Mouse (Mus musculus): ENCODE measurements around the gene Sgce. TPM values are rescaled to one million over a fixed set of nuclear protein-coding genes. Genes with fewer than 3 reads are reported as not detected.
"Not testable (repeated sequence)": the region's sequence is repeated elsewhere in the genome, so short reads cannot be mapped to it uniquely, and the experiment has no call there.

The Sgce gene
- total and polyA plus RNA-seq, 3 experiments = not detected

DNA sequence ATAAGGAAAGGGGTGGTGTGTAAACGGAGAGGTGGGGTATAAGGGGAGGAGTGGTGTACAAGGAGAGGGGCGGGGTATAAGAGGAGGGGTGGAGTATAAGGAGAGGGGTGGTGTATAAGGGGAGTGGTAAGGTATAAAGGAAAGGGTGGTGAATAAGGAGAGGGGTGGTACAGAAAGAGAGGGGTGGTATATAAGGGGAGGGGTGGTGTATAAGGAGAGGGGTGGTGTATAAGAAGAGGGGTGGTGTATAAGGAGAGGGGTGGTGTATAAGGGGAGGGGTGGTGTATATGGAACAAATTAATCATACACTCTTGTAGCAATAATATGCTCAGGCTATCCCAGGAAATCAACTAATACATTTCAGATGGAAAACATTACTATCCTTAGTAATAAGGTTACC is 15.2 kb upstream of the Sgce start:
- no peak overlapping the region for H3K4me3 ChIP-seq (ENCODE audit: control insufficient read depth in 1 of 2, insufficient read depth in 1 of 2, low read depth in 2 of 2, low read length in 2 of 2)
- no peak overlapping the region for H3K9ac ChIP-seq (ENCODE audit: control insufficient read depth, low read depth, low read length, poor library complexity, severe bottlenecking)
- H3K27me3 ChIP-seq (ENCODE audit: control insufficient read depth in 1 of 2, insufficient read depth in 2 of 2, low read length in 2 of 2) = no peaks in the 10 kb centered on the region
- H3K27ac ChIP-seq (ENCODE audit: control insufficient read depth, low read depth, low read length) = no peak overlapping the region
- no peaks in the 10 kb centered on the region for H3K9me3 ChIP-seq (replicated peaks; ENCODE audit: insufficient read depth, low read length)
- no peaks in the 10 kb centered on the region for H3K4me1 ChIP-seq (ENCODE audit: control insufficient read depth in 1 of 2, insufficient read depth in 2 of 2, low read length in 2 of 2)
- TF ChIP-seq MAX (IDR thresholded peaks at IDR 0.05; ENCODE audit: low read length) (no peak), CHD1 (IDR thresholded peaks at IDR 0.05; ENCODE audit: low read depth, low read length) (no peak), MAFK (IDR thresholded peaks at IDR 0.05; ENCODE audit: borderline replicate concordance, low read depth, low read length) (no peak), TBP (IDR thresholded peaks at IDR 0.05; ENCODE audit: low read depth, low read length) (no peak), MEF2A (IDR thresholded peaks at IDR 0.05; ENCODE audit: extremely low read depth, insufficient replicate concordance, low read depth, low read length, poor library complexity, severe bottlenecking) (no peak), ETS1 (IDR thresholded peaks at IDR 0.05; ENCODE audit: low read depth, low read length) (no peak), GATA1 (IDR thresholded peaks at IDR 0.05; ENCODE audit: low read depth, low read length) (no peak), MXI1 (IDR thresholded peaks at IDR 0.05; ENCODE audit: low read depth, low read length) (no peak), KAT2A (conservative IDR thresholded peaks at IDR 0.05; ENCODE audit: low read depth, low read length) (no peak), SIN3A (IDR thresholded peaks at IDR 0.05; ENCODE audit: low read length) (no peak), JUND (IDR thresholded peaks at IDR 0.05; ENCODE audit: low read depth, low read length) (no peak), E2F4 (IDR thresholded peaks at IDR 0.05; ENCODE audit: borderline replicate concordance, low read depth, low read length) (no peak), MAZ (IDR thresholded peaks at IDR 0.05; ENCODE audit: low read depth, low read length) (no peak), MYC (IDR thresholded peaks at IDR 0.05; ENCODE audit: low read depth, low read length) (no peak)
- DNase-seq (ENCODE audit: low read depth, low spot score) = peak; percentile 23
- no peaks in the 10 kb centered on the region for H3K79me2 ChIP-seq (ENCODE audit: control insufficient read depth, insufficient read depth, low read length, poor library complexity)
- no peaks in the 10 kb centered on the region for H3K36me3 ChIP-seq (ENCODE audit: control insufficient read depth in 1 of 2, insufficient read depth in 2 of 2, low read length in 2 of 2)

DNA sequence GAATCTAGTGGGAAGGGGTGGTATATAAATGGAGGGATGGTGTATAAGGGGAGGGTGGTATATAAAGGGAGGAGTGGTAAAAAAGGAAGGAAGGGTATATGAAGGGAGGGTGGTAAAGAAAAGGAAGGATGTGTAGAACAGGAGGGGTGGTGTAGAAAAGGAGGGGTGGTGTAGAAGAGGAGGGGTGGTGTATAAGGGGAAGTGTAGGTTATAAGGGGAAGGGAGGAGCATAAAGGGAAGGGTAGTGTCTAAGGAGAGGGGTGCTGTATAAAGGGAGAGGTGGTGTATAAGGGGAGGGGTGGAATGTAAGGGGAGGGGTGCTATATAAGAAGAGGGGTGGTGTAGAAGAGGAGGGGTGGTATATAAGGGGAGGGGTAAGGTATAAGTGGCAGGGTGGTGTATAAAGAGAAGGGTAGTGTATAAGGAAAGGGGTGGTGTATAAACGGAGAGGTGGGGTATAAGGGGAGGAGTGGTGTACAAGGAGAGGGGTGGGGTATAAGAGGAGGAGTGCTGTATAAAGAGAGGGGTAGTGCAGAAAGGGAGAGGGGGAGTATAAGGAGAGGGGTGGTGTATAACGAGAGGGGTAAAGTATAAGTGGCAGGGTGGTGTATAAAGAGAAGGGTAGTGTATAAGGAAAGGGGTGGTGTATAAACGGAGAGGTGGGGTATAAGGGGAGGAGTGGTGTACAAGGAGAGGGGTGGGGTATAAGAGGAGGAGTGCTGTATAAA is 14.6 kb upstream of the Sgce start:
- H3K27me3 ChIP-seq (ENCODE audit: control insufficient read depth in 1 of 2, insufficient read depth in 2 of 2, low read length in 2 of 2); H3K4me1 ChIP-seq (ENCODE audit: control insufficient read depth in 1 of 2, insufficient read depth in 2 of 2, low read length in 2 of 2); H3K9ac ChIP-seq (ENCODE audit: control insufficient read depth, low read depth, low read length, poor library complexity, severe bottlenecking); H3K4me3 ChIP-seq (ENCODE audit: control insufficient read depth in 1 of 2, insufficient read depth in 1 of 2, low read depth in 2 of 2, low read length in 2 of 2); H3K79me2 ChIP-seq (ENCODE audit: control insufficient read depth, insufficient read depth, low read length, poor library complexity); H3K9me3 ChIP-seq (replicated peaks; ENCODE audit: insufficient read depth, low read length); H3K27ac ChIP-seq (ENCODE audit: control insufficient read depth, low read depth, low read length); DNase-seq (ENCODE audit: low read depth, low spot score); H3K36me3 ChIP-seq (ENCODE audit: control insufficient read depth in 1 of 2, insufficient read depth in 2 of 2, low read length in 2 of 2): not testable (repeated sequence)

DNA sequence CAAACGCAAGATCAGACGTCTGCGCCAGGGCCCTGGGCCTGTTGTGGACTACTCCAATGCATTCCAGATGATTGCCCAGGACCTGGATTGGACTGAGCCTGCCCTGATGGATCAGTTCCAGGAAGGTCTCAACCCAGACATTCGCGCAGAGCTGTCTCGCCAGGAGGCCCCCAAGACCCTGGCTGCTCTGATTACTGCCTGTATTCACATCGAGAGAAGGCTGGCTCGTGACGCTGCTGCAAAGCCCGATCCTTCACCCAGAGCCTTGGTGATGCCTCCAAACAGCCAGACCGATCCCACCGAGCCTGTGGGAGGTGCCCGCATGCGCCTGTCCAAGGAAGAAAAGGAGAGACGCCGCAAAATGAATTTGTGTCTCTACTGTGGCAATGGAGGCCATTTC is 7.9 kb upstream of the Sgce start:
- H3K9me3 ChIP-seq (replicated peaks; ENCODE audit: insufficient read depth, low read length) = no peaks in the 10 kb centered on the region
- no peak overlapping the region for H3K27ac ChIP-seq (ENCODE audit: control insufficient read depth, low read depth, low read length)
- no peak overlapping the region for H3K9ac ChIP-seq (ENCODE audit: control insufficient read depth, low read depth, low read length, poor library complexity, severe bottlenecking)
- TF ChIP-seq RCOR1 (IDR thresholded peaks at IDR 0.05; ENCODE audit: low read depth, low read length) = no peak
- no peak for TF ChIP-seq CHD2 (IDR thresholded peaks at IDR 0.05; ENCODE audit: low read length)
- no peak for TF ChIP-seq RAD21 (IDR thresholded peaks at IDR 0.05; ENCODE audit: low read depth, low read length)
- no peak for TF ChIP-seq ETS1 (IDR thresholded peaks at IDR 0.05; ENCODE audit: low read depth, low read length)
- TF ChIP-seq MAZ (IDR thresholded peaks at IDR 0.05; ENCODE audit: low read depth, low read length) = no peak
- no peak for TF ChIP-seq POLR2AphosphoS5 (IDR thresholded peaks at IDR 0.05; ENCODE audit: borderline replicate concordance, low read depth, low read length)
- no peak for TF ChIP-seq TCF12 (IDR thresholded peaks at IDR 0.05; ENCODE audit: low read depth, low read length)
- TF ChIP-seq MYC (IDR thresholded peaks at IDR 0.05; ENCODE audit: low read depth, low read length) = no peak
- TF ChIP-seq USF1 (IDR thresholded peaks at IDR 0.05; ENCODE audit: low read depth, low read length) = no peak
- TF ChIP-seq ELF1 (IDR thresholded peaks at IDR 0.05; ENCODE audit: low read depth, low read length) = no peak
- no peak for TF ChIP-seq MEF2A (IDR thresholded peaks at IDR 0.05; ENCODE audit: extremely low read depth, insufficient replicate concordance, low read depth, low read length, poor library complexity, severe bottlenecking)
- TF ChIP-seq GABPA (IDR thresholded peaks at IDR 0.05; ENCODE audit: low read depth, low read length) = no peak
- no peak for TF ChIP-seq CHD1 (IDR thresholded peaks at IDR 0.05; ENCODE audit: low read depth, low read length)
- no peak for TF ChIP-seq BHLHE40 (IDR thresholded peaks at IDR 0.05; ENCODE audit: borderline replicate concordance, low read depth, low read length)
- no peak for TF ChIP-seq UBTF (IDR thresholded peaks at IDR 0.05; ENCODE audit: borderline replicate concordance, insufficient read depth, low read depth, low read length)
- TF ChIP-seq MAFK (IDR thresholded peaks at IDR 0.05; ENCODE audit: borderline replicate concordance, low read depth, low read length) = no peak
- no peak for TF ChIP-seq ZKSCAN1 (IDR thresholded peaks at IDR 0.05; ENCODE audit: low read depth, low read length)

More for the DNA sequence above, 7.9 kb upstream of the Sgce start:
- no peaks in the 10 kb centered on the region; a peak in 1 of 4 replicates for H3K27me3 ChIP-seq (ENCODE audit: control insufficient read depth in 1 of 2, insufficient read depth in 2 of 2, low read length in 2 of 2)
- H3K4me3 ChIP-seq (ENCODE audit: control insufficient read depth in 1 of 2, insufficient read depth in 1 of 2, low read depth in 2 of 2, low read length in 2 of 2) = no peak overlapping the region
- no peaks in the 10 kb centered on the region for H3K36me3 ChIP-seq (ENCODE audit: control insufficient read depth in 1 of 2, insufficient read depth in 2 of 2, low read length in 2 of 2)
- H3K4me1 ChIP-seq (ENCODE audit: control insufficient read depth in 1 of 2, insufficient read depth in 2 of 2, low read length in 2 of 2) = no peaks in the 10 kb centered on the region
- DNase-seq (ENCODE audit: low read depth, low spot score) = no peak
- no peaks in the 10 kb centered on the region for H3K79me2 ChIP-seq (ENCODE audit: control insufficient read depth, insufficient read depth, low read length, poor library complexity)

Data from MEL (cell line).